Mouse (Mus musculus) lung, embryonic 15.5 days (tissue): Measurements from ENCODE around the gene Slc7a8. TPM values are rescaled to one million over a fixed set of nuclear protein-coding genes. Genes with fewer than 3 reads are reported as not detected.
A peak's percentile ranks its signal among the peaks of the same experiment; 100 is the strongest.

ENCODE experiments used
- ATAC-seq: fragments of 200-750 bp; cut with Nextera tagmentation; 2 replicates; pipeline ENCODE4 v1.8.0; 2017; ENCODE audit warnings: moderate number of reproducible peaks, borderline replicate concordance; ENCODE audit not compliant: low FRiP score, low TSS enrichment; ENCODE audit errors: extremely low read depth
- H3K27ac ChIP-seq: fragments of 300-500 bp; sonication (generic); 2 replicates; pipeline ENCODE4 v1.5.1; 2015; ENCODE audit warnings: moderate library complexity, mild to moderate bottlenecking, inconsistent platforms
- H3K27me3 ChIP-seq: fragments of 300-500 bp; sonication (generic); 2 replicates; pipeline ENCODE4 v1.6.1; 2015; ENCODE audit warnings: inconsistent platforms
- H3K36me3 ChIP-seq: fragments of 300-500 bp; sonication (generic); 2 replicates; pipeline ENCODE4 v1.6.1; 2015; ENCODE audit warnings: inconsistent platforms
- H3K4me1 ChIP-seq: fragments of 300-500 bp; sonication (generic); 2 replicates; pipeline ENCODE4 v1.6.1; 2015; ENCODE audit warnings: inconsistent platforms
- H3K4me2 ChIP-seq: fragments of 300-500 bp; sonication (generic); 2 replicates; pipeline ENCODE4 v1.6.1; 2015; ENCODE audit warnings: inconsistent platforms, mild to moderate bottlenecking, moderate library complexity
- H3K4me3 ChIP-seq: fragments of 300-500 bp; sonication (generic); 2 replicates; pipeline ENCODE4 v1.5.1; 2015; ENCODE audit warnings: mild to moderate bottlenecking, inconsistent platforms
- H3K9ac ChIP-seq: fragments of 300-500 bp; sonication (generic); 2 replicates; pipeline ENCODE4 v1.6.1; 2015; ENCODE audit warnings: inconsistent platforms
- H3K9me3 ChIP-seq: fragments of 300-500 bp; sonication (generic); 2 replicates; pipeline ENCODE4 v1.6.1; 2016; ENCODE audit warnings: inconsistent platforms
- WGBS: fragments of 180-500 bp; shearing (Covaris S2); methylation state at CpG from one replicate; pipeline ENCODE4 v1.1.7; 2015; 5-methylcytosine and 5-hydroxymethylcytosine counted together
- polyA plus RNA-seq: library from polyadenylated mRNA; unstranded; fragments of >200 nt; fragmentation: Nextera tagmentation; extraction: Ambion mirVana; gene quantifications from 2 replicates; pipeline ENCODE4 v1.2.1, GENCODE M21; 2015

Slc7a8 gene
- polyA plus RNA-seq, 1 experiment from 2014 or later: 1.8 TPM

DNA sequence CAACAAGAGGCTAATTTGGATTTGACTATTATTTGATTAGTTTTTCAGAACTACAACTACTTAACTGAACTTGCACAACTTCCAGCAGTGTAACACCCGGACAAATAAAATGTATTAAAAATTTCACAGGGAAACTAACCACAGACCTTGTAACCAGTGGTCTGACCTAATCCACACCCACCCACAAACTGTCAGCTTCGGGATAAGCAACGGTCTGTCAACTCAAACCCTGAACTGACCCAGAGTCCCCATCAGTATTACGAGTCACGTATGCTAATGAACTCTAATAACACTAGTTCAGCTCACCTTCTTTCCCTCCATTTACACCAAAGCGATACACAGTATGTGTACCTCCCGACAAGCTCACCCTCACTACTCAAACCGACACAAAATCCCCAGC, 96.3 kb downstream of the Slc7a8 start:
- Histone ChIP-seq H3K27ac (peak overlapping the region; percentile 97), H3K9me3 (no peaks in the 10 kb centered on the region), H3K9ac (peak overlapping the region; percentile 98), H3K4me2 (peak overlapping the region; percentile 64), H3K4me1 (peaks cover 20% of the 10 kb centered on the region), H3K27me3 (no peaks in the 10 kb centered on the region), H3K4me3 (peak overlapping the region; percentile 95), H3K36me3 (peaks cover 31% of the 10 kb centered on the region)
- WGBS: 6% methylated on average over 8 of the region's 8 CpGs
- ATAC-seq: no peak

DNA sequence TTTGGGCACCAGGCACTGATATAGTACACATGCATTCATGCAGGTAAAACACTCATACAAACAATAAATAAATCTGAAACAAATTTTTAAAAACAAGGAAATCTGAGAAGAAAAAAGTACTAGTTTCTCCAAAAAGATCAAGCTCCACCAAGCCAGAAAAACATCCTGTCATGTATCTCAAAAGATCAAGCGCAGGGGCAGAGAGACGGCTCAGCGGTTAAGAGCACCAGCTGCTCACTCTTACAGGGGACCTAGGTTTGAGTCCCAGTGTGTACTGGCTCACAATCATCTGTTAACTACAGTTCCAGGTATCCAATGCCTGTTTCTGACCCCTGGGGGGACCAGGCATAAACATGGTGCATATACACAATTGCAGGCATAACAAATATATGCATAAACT, 99.3 kb downstream of the Slc7a8 start:
- Histone ChIP-seq H3K4me3 (no peak overlapping the region), H3K9ac (no peak overlapping the region), H3K36me3 (peaks cover 42% of the 10 kb centered on the region), H3K4me1 (peaks cover 13% of the 10 kb centered on the region), H3K4me2 (no peak overlapping the region), H3K27ac (no peak overlapping the region), H3K9me3 (no peaks in the 10 kb centered on the region), H3K27me3 (no peaks in the 10 kb centered on the region)
- WGBS: 84% methylated on average over 3 of the region's 3 CpGs
- no peak for ATAC-seq

DNA sequence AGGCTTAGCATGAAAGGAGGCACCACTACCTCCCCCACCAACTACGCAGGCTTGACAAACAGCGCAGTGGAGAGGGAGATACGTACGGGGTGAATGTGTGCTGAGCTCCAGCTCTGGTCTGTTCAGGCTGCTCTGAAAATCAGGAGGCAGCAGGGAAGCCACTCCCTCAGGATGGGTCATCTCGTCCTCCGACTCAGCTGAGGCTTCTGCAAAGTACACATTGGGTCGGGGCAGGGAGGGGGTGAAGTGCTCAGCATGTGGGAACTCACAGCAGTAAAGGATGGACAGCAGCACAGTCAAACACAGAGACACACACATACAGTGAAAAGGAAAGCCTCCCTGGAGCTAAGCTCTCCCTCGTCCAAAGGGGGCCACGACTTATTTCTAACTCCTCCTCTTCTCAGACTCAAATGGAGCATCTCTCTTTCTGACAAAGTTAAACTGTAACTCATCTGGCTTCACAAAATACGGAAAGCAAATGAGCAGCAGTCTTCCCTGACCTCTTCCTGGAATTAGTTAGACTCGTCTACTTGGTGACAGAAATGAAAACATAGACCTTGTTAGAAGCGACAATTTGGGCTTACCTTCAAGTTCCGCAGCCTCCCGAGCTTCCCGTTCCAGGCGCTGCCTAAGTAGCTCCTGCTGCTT, 103.0 kb downstream of the Slc7a8 start:
- no peaks in the 10 kb centered on the region for H3K27me3 ChIP-seq
- H3K9me3 ChIP-seq: no peaks in the 10 kb centered on the region
- WGBS: 82% methylated on average over 16 of the region's 16 CpGs
- H3K4me3 ChIP-seq: no peak overlapping the region
- ATAC-seq: no peak
- H3K36me3 ChIP-seq: peaks cover 60% of the 10 kb centered on the region
- no peak overlapping the region for H3K4me2 ChIP-seq
- no peaks in the 10 kb centered on the region for H3K4me1 ChIP-seq
- H3K9ac ChIP-seq: no peak overlapping the region
- no peak overlapping the region for H3K27ac ChIP-seq

DNA sequence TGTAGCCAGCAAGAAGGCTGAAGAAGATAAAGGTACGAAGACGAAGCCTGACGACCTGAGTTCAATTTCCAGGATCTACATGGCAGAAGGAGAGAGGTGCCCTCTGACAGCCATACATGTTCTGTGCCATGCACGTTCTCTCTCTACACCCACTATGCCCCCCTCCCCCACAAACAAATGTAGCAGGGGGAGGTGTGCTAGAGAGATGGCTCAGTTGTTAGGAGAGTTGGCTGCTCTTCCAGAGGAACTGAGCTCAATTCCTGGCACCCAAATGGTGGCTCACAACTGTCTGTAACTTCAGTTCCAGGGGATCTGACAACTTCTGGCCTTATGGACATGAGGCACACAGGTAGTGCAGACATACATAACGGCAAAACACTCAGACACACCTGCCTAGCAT, 105.5 kb downstream of the Slc7a8 start:
- Histone ChIP-seq H3K4me3 (no peak overlapping the region), H3K9ac (no peak overlapping the region), H3K9me3 (no peaks in the 10 kb centered on the region), H3K4me1 (no peaks in the 10 kb centered on the region), H3K4me2 (no peak overlapping the region), H3K36me3 (peaks cover 61% of the 10 kb centered on the region), H3K27me3 (no peaks in the 10 kb centered on the region), H3K27ac (no peak overlapping the region)
- WGBS: 89% methylated on average over 5 of the region's 5 CpGs
- ATAC-seq: no peak

DNA sequence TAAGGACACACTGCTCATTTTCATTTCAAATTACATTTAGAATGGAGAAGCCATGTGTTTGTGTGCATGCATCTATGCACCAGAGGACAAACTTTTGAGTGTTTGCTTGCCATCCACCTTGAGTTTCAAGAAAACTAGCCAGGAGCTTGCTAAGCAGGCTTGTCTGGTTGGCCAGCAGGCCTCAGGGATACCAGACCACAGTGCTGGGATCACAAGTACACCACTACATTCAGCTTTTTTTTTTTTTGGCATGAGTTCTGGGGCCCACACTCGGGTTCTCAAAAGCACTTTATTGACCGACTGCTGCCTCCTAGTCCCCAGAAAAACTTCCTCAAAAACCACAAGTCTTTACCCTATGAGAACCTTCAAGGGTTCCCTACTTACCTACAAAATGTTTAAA, 107.4 kb downstream of the Slc7a8 start:
- peaks cover 65% of the 10 kb centered on the region for H3K36me3 ChIP-seq
- H3K4me2 ChIP-seq: no peak overlapping the region
- ATAC-seq: no peak
- H3K4me1 ChIP-seq: no peaks in the 10 kb centered on the region
- H3K9me3 ChIP-seq: no peaks in the 10 kb centered on the region
- 0 out of 2 replicates have a peak overlapping the region, but pooled peaks have one; percentile 6 for H3K27ac ChIP-seq
- no peak overlapping the region for H3K9ac ChIP-seq
- H3K4me3 ChIP-seq: no peak overlapping the region
- 44% methylated on average over 2 of the region's 2 CpGs for WGBS
- no peaks in the 10 kb centered on the region for H3K27me3 ChIP-seq

Other genes starting within 250 kb of the Slc7a8 start
- 58.1 and 68.7 TPM in 2 replicates for gene Haus4, start 227.3 kb downstream of the Slc7a8 start, polyA plus RNA-seq
- 49.0 and 52.8 TPM in 2 replicates for gene Ajuba, start 204.4 kb downstream of the Slc7a8 start, polyA plus RNA-seq
- 8.6 and 8.8 TPM in 2 replicates for gene 4931414P19Rik, start 176.0 kb downstream of the Slc7a8 start, polyA plus RNA-seq
- gene Psmb5, start 163.9 kb downstream of the Slc7a8 start, polyA plus RNA-seq: 378 and 407 TPM in 2 replicates
- 0.94 and 4.7 TPM in 2 replicates for gene Psmb11, start 160.5 kb downstream of the Slc7a8 start, polyA plus RNA-seq
- gene Gm17606, start 141.0 kb downstream of the Slc7a8 start, polyA plus RNA-seq: not detected in 2 replicates
- gene Cdh24, start 140.6 kb downstream of the Slc7a8 start, polyA plus RNA-seq: 4.0 and 4.2 TPM in 2 replicates
- 74.0 and 77.9 TPM in 2 replicates for gene 1700123O20Rik, start 95.7 kb downstream of the Slc7a8 start, polyA plus RNA-seq
- gene Acin1, start 95.0 kb downstream of the Slc7a8 start, polyA plus RNA-seq: 119 and 122 TPM in 2 replicates
- 0.11 and 0.20 TPM in 2 replicates for gene Gm29776, start 83.1 kb downstream of the Slc7a8 start, polyA plus RNA-seq
- not detected in 2 replicates for gene Cebpe, start 69.8 kb downstream of the Slc7a8 start, polyA plus RNA-seq
- not detected in 2 replicates for gene Rnf212b, start 32.2 kb upstream of the Slc7a8 start, polyA plus RNA-seq
- gene Homez, start 89.0 kb upstream of the Slc7a8 start, polyA plus RNA-seq: 10.0 and 11.4 TPM in 2 replicates
- 1.1 and 1.6 TPM in 2 replicates for gene Ppp1r3e, start 95.6 kb upstream of the Slc7a8 start, polyA plus RNA-seq
- gene Bcl2l2, start 101.4 kb upstream of the Slc7a8 start, polyA plus RNA-seq: 3.0 and 3.1 TPM in 2 replicates
- not detected in 2 replicates for gene Gm20521, start 101.5 kb upstream of the Slc7a8 start, polyA plus RNA-seq
- gene Pabpn1, start 110.6 kb upstream of the Slc7a8 start, polyA plus RNA-seq: 102 and 109 TPM in 2 replicates
- 32.5 and 34.1 TPM in 2 replicates for gene Slc22a17, start 131.2 kb upstream of the Slc7a8 start, polyA plus RNA-seq
- gene Efs, start 144.2 kb upstream of the Slc7a8 start, polyA plus RNA-seq: 26.5 and 29.1 TPM in 2 replicates
- gene Il25, start 150.7 kb upstream of the Slc7a8 start, polyA plus RNA-seq: 0.19 TPM in 1 of 2 replicates, not detected in the other
- gene Cmtm5, start 154.3 kb upstream of the Slc7a8 start, polyA plus RNA-seq: 0.95 and 1.0 TPM in 2 replicates
- gene Myh6, start 185.0 kb upstream of the Slc7a8 start, polyA plus RNA-seq: 70.4 and 166 TPM in 2 replicates
- not detected in 2 replicates for gene Gm17428, start 195.0 kb upstream of the Slc7a8 start, polyA plus RNA-seq
- gene Myh7, start 212.7 kb upstream of the Slc7a8 start, polyA plus RNA-seq: 29.1 and 71.2 TPM in 2 replicates
- 81.1 and 81.3 TPM in 2 replicates for gene Ngdn, start 233.5 kb upstream of the Slc7a8 start, polyA plus RNA-seq